Mouse (Mus musculus) gastrocnemius, postnatal 36 days (tissue): Measurements from ENCODE around the gene Rin2. TPM values are rescaled to one million over a fixed set of nuclear protein-coding genes. Genes with fewer than 3 reads are reported as not detected.
A peak's percentile ranks its signal among the peaks of the same experiment; 100 is the strongest.

Source experiments
- DNase-seq, 2 experiments: peaks; one replicate each; pipeline ENCODE4 v3.0.0; 2022
- intact Hi-C: fragments of 180-260 bp; cut with DNase I; formaldehyde crosslinking; loops from one replicate; pipeline ENCODE4 v1.15.1; 2025
- total RNA-seq, 2 experiments: library from RNA; stranded (reverse); gene quantifications; 2 replicates each; pipeline ENCODE4 v1.2.3; 2021

Gene Rin2
- total RNA-seq, 2 experiments from 2014 or later, result 10.2 to 11.5 TPM

- intact Hi-C loops, result no loop called here
Measured at GRCm38 (mm10) chr2:145729414-145729813, 54.4 kb downstream of the Rin2 start.

GRCm38 (mm10) chr2:145730189-145730880 lies 55.3 kb downstream of the Rin2 start:
- no peak for DNase-seq
- intact Hi-C loops, result no loop called here

More at GRCm38 (mm10) chr2:145729414-145729813, 54.4 kb downstream of the Rin2 start:
- no peak for DNase-seq

- intact Hi-C loops, result no loop called here
- DNase-seq, result no peak
Measured at GRCm38 (mm10) chr2:145730905-145731304, 55.9 kb downstream of the Rin2 start.

- intact Hi-C loops, result no loop called here
- DNase-seq, result no peak
Measured at GRCm38 (mm10) chr2:145735079-145735478, 60.1 kb downstream of the Rin2 start.

GRCm38 (mm10) chr2:145736543-145736942 lies 61.5 kb downstream of the Rin2 start:
- intact Hi-C loops, result no loop called here
- DNase-seq, result no peak

- intact Hi-C loops, result no loop called here
- DNase-seq, result no peak
Measured at GRCm38 (mm10) chr2:145737196-145737595, 62.2 kb downstream of the Rin2 start.

GRCm38 (mm10) chr2:145740729-145741128 lies 65.7 kb downstream of the Rin2 start:
- no peak for DNase-seq
- intact Hi-C loops, result no loop called here

GRCm38 (mm10) chr2:145742795-145743710 lies 68.0 kb downstream of the Rin2 start:
- no peak for DNase-seq
- intact Hi-C loops, result no loop called here

- no peak for DNase-seq
- intact Hi-C loops, result no loop called here
Measured at GRCm38 (mm10) chr2:145746406-145746805, 71.4 kb downstream of the Rin2 start.

- intact Hi-C loops, result no loop called here
- no peak for DNase-seq
Measured at GRCm38 (mm10) chr2:145749645-145750044, 74.6 kb downstream of the Rin2 start.

- intact Hi-C loops, result no loop called here
- peak in 1 of 2 experiments; percentile 23 for DNase-seq
Measured at GRCm38 (mm10) chr2:145752572-145752971, 77.6 kb downstream of the Rin2 start.

- DNase-seq, result no peak
- intact Hi-C loops, result no loop called here
Measured at GRCm38 (mm10) chr2:145753973-145754372, 79.0 kb downstream of the Rin2 start.

- intact Hi-C loops, result no loop called here
- no peak for DNase-seq
Measured at GRCm38 (mm10) chr2:145755864-145756822, 81.1 kb downstream of the Rin2 start.

GRCm38 (mm10) chr2:145760121-145760520 lies 85.1 kb downstream of the Rin2 start:
- no peak for DNase-seq
- intact Hi-C loops, result no loop called here

GRCm38 (mm10) chr2:145761436-145761835 lies 86.4 kb downstream of the Rin2 start:
- intact Hi-C loops, result no loop called here
- no peak for DNase-seq

- DNase-seq, result no peak
- intact Hi-C loops, result no loop called here
Measured at GRCm38 (mm10) chr2:145769964-145770363, 94.9 kb downstream of the Rin2 start.

- DNase-seq, result no peak
Measured at GRCm38 (mm10) chr2:145770730-145771536, 95.9 kb downstream of the Rin2 start.

GRCm38 (mm10) chr2:145783247-145783646 lies 108.2 kb downstream of the Rin2 start:
- no peak for DNase-seq
- intact Hi-C loops, result no loop called here

More at GRCm38 (mm10) chr2:145770730-145771536, 95.9 kb downstream of the Rin2 start:
- intact Hi-C loops, result no loop called here

GRCm38 (mm10) chr2:145784246-145784935 lies 109.4 kb downstream of the Rin2 start:
- DNase-seq, result no peak
- intact Hi-C loops, result no loop called here
